Mouse (Mus musculus) frontal cortex, adult (tissue): ENCODE measurements around the gene Mcm7.

Experiments
- ATAC-seq: cut with Nextera tagmentation; 2 replicates; pipeline ENCODE4 v1.9.2; 2017; ENCODE audit warnings: mild to moderate bottlenecking, moderate library complexity, mixed read lengths; ENCODE audit not compliant: low TSS enrichment

Mcm7 gene

DNA sequence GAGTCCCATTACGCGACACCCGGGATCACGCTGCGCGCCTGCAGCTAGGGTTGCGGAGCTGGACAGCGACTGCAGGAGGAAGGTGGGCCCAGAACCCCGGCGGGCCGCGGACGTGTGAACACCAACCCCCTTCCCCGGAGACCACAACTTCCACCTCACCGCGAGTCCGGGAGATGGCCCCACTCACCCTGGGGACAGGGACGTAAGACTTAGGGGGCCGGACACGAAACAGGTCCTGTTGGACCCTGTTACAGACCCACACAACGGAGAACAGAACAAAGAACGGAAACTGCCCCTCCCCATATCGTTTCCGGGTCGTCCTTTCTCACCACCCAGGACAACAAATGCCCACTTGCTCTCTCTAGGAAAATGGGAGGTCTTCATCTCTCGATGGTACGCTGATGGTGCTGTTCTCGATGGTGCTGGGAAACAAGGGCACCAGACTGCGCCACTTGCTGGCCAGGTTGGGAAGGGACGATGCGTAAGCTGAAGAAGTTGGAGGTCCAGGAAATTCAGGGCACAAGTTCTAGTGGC lies 16.7 kb downstream of the Mcm7 start, which contains the start of gene Zfp113:
Gene Zfp113 (minus strand): TSS at position 302 of the 534 bp plus-strand sequence.
- ATAC-seq, result peak; percentile 99

DNA sequence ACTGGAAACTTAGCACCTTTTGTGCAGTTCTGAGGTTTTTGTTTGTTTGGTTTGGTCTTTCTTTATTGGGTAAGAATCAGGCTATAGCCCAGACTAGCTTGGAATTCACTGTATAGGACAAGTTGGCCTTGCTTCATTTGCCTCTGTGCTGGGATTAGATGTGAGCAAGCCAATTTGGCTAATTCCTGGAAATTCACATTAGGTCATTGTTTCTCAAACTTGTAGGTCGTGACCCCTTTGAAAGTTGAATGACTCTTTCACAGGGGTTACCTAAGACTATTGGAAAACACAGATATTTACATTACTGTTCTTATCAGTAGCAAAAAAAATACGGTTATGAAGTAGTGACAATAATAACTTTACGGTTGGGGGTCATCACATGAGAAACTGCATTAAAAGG lies 17.8 kb downstream of the Mcm7 start:
- no peak for ATAC-seq

DNA sequence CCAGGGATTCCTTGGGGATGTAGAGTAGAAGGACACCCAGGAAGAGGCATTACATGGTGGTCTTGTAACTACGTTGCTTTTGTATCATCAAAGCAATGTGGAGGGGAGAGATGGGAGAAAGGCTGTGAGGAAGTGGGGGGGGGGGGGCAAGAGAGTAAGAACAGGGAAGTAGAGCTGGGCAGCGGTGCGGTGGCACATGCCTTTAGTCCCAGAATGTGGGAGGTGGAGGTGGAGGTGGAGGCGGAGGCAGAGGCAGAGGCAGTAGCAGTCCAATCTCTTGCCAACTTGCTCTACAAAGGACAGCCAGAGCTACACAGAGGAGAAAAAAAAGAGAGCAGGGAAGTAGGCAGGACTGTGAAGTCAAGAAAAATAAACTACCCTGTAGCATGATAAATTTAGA lies 33.6 kb downstream of the Mcm7 start:
- ATAC-seq, result peak; percentile 34; the same call in 1 of the 2 replicates

DNA sequence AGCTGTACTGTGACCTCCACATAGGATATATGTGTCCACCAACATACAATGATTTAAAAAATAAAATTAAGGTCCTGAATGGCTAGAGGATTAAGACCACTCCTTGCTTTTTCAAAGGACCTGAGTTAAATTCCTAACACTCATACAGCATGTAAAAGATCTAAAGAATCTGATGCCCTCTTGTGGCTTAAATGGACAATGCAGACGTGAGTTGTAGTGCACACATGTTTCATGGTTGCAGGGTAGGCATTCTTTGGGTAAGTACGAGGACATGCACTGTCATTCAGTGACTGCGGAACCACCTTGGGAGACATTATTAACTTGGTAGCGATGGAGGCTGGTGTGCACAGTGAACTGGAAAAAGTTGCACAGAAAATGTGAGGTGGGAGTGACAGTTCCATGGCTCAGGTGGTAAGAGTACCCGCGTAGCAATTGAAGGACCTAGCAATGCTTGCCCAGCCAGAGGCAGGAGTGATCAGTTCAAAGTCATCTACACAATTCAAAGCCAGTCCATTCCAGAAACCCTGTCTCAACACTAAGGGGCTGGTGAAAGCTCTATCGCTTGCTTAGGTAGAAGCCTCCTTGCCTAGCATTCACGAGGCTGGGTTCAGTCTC lies 34.2 kb downstream of the Mcm7 start:
- peak; percentile 74 for ATAC-seq

DNA sequence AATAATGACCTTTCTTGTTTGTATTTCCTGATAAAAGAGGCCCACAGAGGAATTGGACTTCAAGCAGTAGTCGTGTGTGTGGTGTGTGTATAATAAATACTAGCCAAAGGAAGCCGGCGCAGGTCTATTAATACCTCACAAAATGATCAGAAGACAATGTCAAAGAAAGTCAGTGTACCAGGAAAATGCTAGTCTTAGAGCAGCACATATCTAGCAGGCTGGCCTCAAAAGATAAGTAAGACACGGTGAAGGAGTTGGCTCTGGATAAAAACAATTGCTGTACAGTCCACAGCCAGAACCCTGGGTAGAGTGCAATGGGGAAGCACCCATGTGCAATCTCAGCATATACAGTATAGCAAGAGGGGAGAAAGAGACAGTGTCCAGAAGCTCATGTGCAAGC lies 35.0 kb downstream of the Mcm7 start:
- no peak for ATAC-seq

DNA sequence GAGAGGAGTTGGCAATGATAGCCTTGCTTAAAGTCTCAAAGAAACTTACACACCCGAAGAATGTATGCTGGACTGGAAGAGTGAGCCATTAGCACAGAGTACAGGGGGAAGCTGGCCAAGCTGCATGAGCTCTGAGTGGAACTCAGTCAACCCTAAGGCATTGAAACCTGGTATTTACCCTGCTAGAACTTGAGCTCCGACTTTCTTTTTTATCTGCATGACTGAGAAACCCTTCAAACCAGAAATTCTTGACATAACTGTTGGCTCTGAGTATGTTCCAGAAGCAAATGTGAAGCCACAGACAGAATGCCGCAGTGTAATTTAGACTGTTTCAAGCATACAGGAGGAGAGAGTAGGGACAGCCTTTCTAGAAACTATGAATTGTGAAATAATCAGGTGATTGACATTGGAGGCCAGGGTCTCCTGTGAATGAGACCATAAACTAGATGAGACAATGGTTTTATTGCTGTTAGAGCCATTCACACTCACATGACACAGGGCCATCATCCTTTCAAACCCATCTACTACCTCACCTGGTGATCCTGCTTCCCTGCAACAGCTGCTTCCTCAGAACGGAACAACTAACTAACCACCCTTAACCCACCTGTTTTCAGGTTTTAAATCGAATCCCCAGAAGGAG lies 39.7 kb downstream of the Mcm7 start:
- no peak for ATAC-seq

DNA sequence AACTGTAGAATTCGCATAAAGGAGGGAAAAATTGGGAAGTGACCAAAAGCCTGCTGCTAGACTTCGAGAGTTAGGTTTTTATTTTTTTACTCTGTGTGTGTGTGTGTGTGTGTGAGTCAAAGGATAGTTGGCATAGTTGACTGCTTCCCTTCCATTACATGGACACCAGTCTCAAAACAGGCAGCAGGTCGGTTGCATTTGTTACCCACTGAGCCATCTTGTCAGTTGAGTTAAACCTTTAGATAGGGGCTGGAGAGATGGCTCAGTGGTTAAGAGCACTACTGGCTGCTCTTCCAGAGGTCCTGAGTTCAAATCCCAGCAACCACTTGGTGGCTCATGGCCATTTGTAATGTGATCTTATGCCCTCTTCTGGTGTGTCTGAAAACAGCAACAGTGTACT lies 54.2 kb downstream of the Mcm7 start:
- ATAC-seq, result no peak

DNA sequence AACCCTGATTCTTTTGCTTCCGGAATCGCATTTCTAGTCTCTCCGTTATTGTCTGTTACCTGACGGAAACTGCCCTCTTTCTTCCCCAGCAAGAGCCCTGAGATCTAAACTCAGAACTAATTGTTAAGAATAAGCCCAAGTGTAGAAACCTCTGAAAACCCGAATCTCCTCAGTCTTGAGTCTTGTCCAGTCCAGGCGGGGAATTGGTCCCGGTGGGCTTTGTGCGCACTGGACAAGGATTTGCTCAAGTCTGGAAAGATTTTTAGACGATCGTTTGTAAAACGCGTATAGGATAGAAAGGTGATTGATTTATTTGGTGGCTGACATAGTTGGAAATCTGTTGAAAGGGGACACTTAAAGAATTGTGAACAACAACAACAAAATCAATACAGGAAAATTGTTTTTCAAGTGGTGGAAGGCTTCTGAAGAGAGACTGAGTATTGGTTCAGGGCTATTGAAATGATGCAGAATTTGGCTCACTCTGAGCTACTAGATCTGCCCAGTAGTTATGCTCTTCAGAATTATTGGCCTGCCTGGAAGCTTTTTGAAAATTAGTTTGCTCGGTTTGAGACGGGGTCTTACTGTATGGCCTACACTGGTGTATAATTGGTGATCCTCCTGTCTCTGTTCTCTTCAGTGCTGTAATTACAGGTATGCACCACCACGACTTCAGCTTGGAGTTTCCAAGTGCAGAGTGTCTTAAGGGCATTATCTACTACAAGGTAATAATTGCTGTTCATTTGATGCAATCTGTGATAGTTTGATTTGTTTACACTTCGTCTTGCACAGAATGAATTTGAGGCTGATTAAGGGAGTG lies 54.8 kb downstream of the Mcm7 start:
- no peak for ATAC-seq

DNA sequence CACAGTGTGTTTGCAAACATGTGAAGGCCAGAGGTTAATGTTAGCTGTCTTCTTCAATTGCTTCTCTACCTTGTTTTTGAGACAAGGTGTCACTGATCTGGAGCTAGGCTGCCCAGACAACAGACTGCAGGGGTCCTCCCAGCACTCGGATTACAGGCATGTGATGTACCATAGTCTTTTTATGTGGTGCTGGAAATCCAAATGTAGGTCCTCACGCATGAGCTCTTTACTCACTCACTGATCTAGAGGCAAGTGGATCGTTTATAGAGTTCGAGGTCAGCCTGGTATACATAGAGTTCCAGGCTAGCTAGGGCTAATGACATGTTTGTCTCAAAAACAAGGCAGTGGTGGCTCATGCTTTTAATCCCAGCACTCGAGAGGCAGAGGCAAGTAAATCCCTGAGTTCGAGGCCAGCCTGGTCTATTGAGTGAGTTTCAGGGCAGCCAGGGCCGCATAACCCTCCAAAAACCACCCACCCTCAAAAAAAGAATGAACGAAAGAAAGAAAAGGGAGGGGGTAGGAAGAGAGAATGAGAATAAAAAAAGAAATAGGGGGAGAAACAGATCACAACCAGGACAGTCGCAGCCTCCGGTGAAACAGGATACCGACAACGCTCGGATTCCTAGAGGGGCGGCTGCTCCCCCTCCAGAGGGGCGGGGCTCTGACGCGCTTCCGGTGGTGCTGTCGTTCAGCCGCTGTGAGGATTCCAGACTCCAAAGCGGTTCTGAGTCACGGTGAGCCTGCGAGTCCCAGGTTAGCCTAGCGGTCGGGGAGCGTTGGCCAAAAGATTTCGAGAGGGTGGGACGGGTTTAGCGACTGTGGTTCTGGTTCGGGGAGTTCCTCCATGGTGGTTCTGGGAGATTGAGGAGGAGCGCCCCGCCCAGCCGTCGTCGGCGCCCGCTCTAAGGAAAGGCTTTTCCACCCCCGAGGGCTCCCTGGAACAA lies 55.7 kb downstream of the Mcm7 start, which contains the start of gene Zscan21:
Gene Zscan21 (plus strand): TSS at position 649 of the 944 bp plus-strand sequence.
- ATAC-seq, result peak; percentile 100
